Mouse (Mus musculus) inflammation-experienced regulatory T-cells, adult 16 weeks (primary cell): ENCODE data around the gene Bcl6b. TPM values are rescaled to one million over a fixed set of nuclear protein-coding genes. Genes with fewer than 3 reads are reported as not detected.

ENCODE experiments used
- polyA plus RNA-seq: library from polyadenylated mRNA; unstranded; fragments of 100-300 nt; shearing (Covaris generic); gene quantifications from one replicate; pipeline ENCODE4 v1.2.1, GENCODE M21; 2017

The Bcl6b gene
- polyA plus RNA-seq: 0.51 TPM

DNA sequence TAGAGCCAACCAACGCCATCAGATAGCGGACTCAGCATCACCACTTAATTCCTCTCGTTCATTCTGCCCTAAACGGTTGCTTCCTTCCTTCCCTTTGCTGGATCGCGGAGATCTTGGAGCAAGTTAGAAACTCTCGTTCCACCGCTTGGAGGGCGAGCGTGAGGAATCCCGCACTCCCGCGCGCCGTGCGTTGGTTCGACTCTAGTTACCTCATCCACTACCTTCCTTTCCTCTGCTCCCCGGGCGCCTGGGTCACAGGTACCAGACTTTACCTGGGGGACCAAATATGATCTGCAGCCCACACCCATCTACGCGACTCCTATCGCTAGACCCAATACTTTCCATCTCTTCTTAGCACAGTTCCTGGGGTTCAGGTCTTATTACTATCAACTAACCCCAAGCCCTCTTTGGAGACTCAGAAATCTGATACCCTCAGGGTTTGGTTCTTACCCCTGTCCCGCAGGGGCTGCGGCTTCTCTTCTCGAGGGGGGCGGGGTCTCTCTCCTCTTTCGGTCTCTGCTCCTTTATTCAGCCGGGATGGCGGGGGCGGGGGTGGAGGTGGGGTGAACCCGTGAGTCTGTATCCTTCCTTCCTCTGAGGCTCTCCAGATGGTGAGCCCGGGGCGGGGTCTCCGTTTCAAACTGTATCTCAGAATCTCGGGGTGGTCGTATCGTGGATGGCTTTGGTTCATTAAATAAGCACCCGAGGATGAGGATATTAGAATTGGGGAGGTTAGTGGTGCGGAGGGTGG is at the start of gene Bcl6b:
TSS of gene Bcl6b (minus strand) at position 539 of the 751 bp plus-strand sequence.

DNA sequence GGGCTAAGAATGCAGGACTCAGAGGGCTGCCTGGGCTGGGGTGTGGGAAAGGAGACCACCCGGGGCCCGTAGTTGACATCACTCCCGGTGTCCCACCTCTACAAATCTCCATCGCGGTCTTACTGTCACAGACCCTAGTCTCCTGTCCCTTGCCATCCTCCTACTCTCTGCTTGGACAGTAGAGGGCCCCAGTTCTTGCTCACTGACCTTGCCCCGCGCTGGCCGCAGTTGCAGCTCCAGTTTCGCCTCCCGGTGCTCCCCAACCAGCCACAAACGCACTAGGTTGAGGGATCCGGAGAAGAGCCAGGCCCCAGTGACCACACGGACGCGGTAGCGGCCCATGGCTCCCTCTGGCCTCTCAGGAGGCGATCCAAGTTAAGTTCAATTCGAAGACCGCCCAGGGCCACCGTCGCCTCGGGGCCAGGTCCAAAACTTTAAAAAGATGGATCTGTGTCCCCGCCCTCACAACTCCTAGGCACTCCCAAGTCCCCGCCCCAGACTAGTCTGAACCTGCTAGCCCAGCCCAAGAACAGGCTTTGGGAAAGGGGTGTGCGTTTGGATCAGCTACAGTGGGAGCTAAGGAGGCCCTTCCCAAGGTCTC is 25.4 kb upstream of the Bcl6b start, which contains the start of gene Alox12:
TSS of gene Alox12 (minus strand) at position 423 of the 601 bp plus-strand sequence.

DNA sequence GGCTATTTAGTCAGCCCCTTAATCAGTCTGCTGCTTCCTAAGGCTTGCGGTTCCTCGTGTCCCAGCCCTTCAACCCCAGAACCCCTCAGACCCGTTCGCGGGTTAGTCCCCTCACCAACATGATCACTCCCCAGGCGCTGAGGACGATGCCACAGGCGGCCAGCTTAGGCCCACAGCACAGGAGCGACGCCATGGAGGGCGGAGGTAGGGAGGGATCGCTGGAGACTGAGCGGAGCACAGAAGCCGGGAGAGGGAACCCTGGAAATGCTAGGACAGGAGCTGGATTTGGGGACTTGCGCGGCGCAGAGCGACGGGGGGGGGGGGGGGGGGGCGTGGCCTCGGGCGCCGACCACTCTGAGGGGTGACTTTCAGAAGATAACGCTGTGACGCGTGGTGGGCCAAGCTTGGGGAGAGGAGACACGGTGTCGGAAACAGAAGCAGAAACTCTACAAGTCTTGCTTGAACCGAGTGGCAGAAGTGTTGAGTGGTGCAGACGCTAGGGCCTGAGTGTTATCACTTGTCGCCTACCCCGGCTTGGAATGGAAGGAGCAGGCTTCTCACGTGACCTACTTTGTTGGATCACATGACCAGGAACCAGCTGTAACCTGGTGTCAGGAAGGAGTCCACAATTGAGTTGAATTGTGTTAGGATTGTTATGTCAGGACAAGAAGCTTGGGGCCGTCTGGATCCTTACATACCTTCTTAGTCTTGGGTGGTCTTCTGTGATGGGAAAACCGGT is 10.1 kb upstream of the Bcl6b start, which contains the start of the genes Gm21988 and Rnasek:
TSS of gene Gm21988 (minus strand) at position 290 of the 739 bp plus-strand sequence.
TSS of gene Rnasek (minus strand) at position 302 of the 739 bp plus-strand sequence.

GRCm38 (mm10) chr11:70237457-70238167 is 8.0 kb upstream of the Bcl6b start, which contains the start of gene 0610010K14Rik:
TSS of gene 0610010K14Rik (minus strand) at chr11:70237914.

DNA sequence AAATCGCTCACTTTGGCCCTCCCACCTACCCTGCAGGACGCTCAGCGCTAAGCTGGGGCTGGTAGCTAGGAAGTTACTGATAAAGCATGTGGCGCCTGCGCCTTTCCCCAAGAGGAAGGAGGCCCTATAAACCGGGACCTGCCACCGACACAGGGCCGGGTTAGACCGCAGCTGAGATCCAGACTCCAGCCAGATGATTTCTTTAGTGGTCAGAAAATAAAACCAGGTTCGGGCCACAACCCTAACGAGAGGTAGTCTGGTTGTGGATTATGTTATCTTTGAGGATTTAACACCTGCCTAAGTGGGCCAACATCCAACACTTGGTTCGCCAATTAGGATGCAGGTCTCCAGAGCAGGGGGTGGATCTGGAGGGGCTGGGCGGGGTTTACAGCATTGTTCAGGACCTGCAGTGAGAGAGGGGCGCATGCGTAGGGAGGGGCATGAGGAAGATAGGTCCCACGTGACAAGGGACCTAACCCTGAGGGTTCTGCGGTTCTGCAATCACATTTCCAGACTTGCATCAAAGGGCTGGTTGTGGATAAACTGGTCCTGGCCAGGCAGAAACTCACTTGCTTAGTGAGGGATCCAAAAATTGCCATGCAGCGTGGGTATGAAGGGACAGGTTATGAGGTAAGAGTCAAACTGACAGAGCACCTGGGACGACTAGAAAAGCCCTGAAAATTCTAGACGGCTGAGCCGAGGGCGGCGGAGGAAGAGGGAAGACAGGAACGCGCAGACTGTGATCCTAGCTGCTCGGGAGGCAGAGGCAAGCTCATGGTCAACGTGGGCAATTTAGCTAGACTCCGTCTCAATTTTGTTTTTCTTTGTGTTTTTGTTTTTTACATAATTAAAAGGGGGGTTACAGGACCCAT is 8.6 kb downstream of the Bcl6b start, which contains the start of gene Slc16a13:
TSS of gene Slc16a13 (minus strand) at position 334 of the 872 bp plus-strand sequence.

GRCm38 (mm10) chr11:70212423-70212822 is 17.2 kb downstream of the Bcl6b start, which contains the start of gene Slc16a11:
TSS of gene Slc16a11 (plus strand) at chr11:70212752.

Other genes with a start within 250 kb of the Bcl6b start
- gene Ctdnep1, start 248.6 kb downstream of the Bcl6b start, polyA plus RNA-seq: 36.6 TPM
- gene Elp5, start 247.3 kb downstream of the Bcl6b start, polyA plus RNA-seq: 70.7 TPM
- gene Gabarap, start 238.7 kb downstream of the Bcl6b start, polyA plus RNA-seq: 438 TPM
- 117 TPM for gene Phf23, start 234.0 kb downstream of the Bcl6b start, polyA plus RNA-seq
- 25.7 TPM for gene Dvl2, start 229.2 kb downstream of the Bcl6b start, polyA plus RNA-seq
- 152 TPM for gene Acadvl, start 214.4 kb downstream of the Bcl6b start, polyA plus RNA-seq
- gene Dlg4, start 212.9 kb downstream of the Bcl6b start, polyA plus RNA-seq: 11.7 TPM
- gene Asgr1, start 175.7 kb downstream of the Bcl6b start, polyA plus RNA-seq: not detected
- gene Asgr2, start 137.2 kb downstream of the Bcl6b start, polyA plus RNA-seq: not detected
- gene Mgl2, start 99.5 kb downstream of the Bcl6b start, polyA plus RNA-seq: not detected
- not detected for gene Clec10a, start 73.6 kb downstream of the Bcl6b start, polyA plus RNA-seq
- 0.94 TPM for gene Slc16a11, start 17.0 kb downstream of the Bcl6b start, polyA plus RNA-seq
- gene Slc16a13, start 8.7 kb downstream of the Bcl6b start, polyA plus RNA-seq: 5.5 TPM
- gene 0610010K14Rik, start 8.1 kb upstream of the Bcl6b start, polyA plus RNA-seq: 171 TPM
- gene Gm21988, start 10.0 kb upstream of the Bcl6b start, polyA plus RNA-seq: 5.5 TPM
- gene Rnasek, start 10.0 kb upstream of the Bcl6b start, polyA plus RNA-seq: 272 TPM
- not detected for gene Alox12, start 25.6 kb upstream of the Bcl6b start, polyA plus RNA-seq
- not detected for gene Alox12e, start 92.8 kb upstream of the Bcl6b start, polyA plus RNA-seq
- 0.24 TPM for gene Alox15, start 122.2 kb upstream of the Bcl6b start, polyA plus RNA-seq
- 11.3 TPM for gene Pelp1, start 180.2 kb upstream of the Bcl6b start, polyA plus RNA-seq
- 168 TPM for gene Arrb2, start 202.8 kb upstream of the Bcl6b start, polyA plus RNA-seq
- gene Med11, start 222.1 kb upstream of the Bcl6b start, polyA plus RNA-seq: 81.3 TPM
- gene Zmynd15, start 229.6 kb upstream of the Bcl6b start, polyA plus RNA-seq: 0.60 TPM
- gene Cxcl16, start 230.2 kb upstream of the Bcl6b start, polyA plus RNA-seq: 0.43 TPM